ENCODE assay signal across 9 mouse cellular contexts in genomic region chr10:58238984-58239740, GRCm38 (mm10). TPM values are rescaled to one million over a fixed set of nuclear protein-coding genes. Genes with fewer than 3 reads are reported as not detected.
DNase-seq lines count a peak whose midpoint lies in the region; ATAC-seq lines count a peak whose summit lies in the region.
"Not testable (repeated sequence)": the region's sequence is repeated elsewhere in the genome, so short reads cannot be mapped to it uniquely, and the experiment has no call there.
"Had no signal": no experiment of that assay in that cellular context is flagged by ENCODE, and none has a peak within 500 bp of the region (broad histone marks: within the 10 kb centered on the region; RNA-seq: fewer than 3 reads in every experiment).

No protein-coding gene starts in this region.

- WGBS in embryonic facial prominence, embryonic 11.5 days = 81% methylated on average over 8 of the region's 8 CpGs
- WGBS in limb, embryonic 10.5 days = 82% methylated on average over 8 of the region's 8 CpGs
- 89% methylated on average over 7 of the region's 8 CpGs for WGBS in midbrain, embryonic 10.5 days

- H3K27ac ChIP-seq in embryonic facial prominence, embryonic 11.5 days (replicated peaks; ENCODE audit: low read depth, low read length); limb, embryonic 10.5 days; midbrain, embryonic 10.5 days (replicated peaks): not testable (repeated sequence)

- H3K9ac ChIP-seq in embryonic facial prominence, embryonic 11.5 days (replicated peaks; ENCODE audit: low read length) = not testable (repeated sequence)

- ATAC-seq in embryonic facial prominence, embryonic 11.5 days (replicated peaks; ENCODE audit: insufficient number of reproducible peaks, low FRiP score, low TSS enrichment, low read depth) = peak; percentile 88
- ATAC-seq in granulocyte monocyte progenitor cell, adult 5-6 weeks (replicated peaks; ENCODE audit: poor library complexity, severe bottlenecking) = peak; percentile 47

- H3K36me3 ChIP-seq in embryonic facial prominence, embryonic 11.5 days (replicated peaks; ENCODE audit: control insufficient read depth, insufficient read depth, low read depth, low read length); limb, embryonic 10.5 days; midbrain, embryonic 10.5 days: not testable (repeated sequence)

- DNase-seq in ZHBTc4 (ENCODE audit: low read depth, low spot score) = peak; percentile 38
- DNase-seq in embryonic facial prominence, embryonic 11.5 days (ENCODE audit: low spot score) = peak; percentile 13
- DNase-seq in induced T-regulatory cell, adult 2 months (ENCODE audit: low read depth) = peak; percentile 24
- DNase-seq in limb, embryonic 10.5 days (ENCODE audit: low spot score) = peak; percentile 62
- DNase-seq in midbrain, embryonic 10.5 days (ENCODE audit: low spot score) = peak; percentile 53
- DNase-seq in right cerebral cortex, postnatal 4 days = peak; percentile 32
- peak; percentile 74 for DNase-seq in urinary bladder, postnatal 25 days (ENCODE audit: low spot score)

- H3K4me2 ChIP-seq in embryonic facial prominence, embryonic 11.5 days (ENCODE audit: low read depth, low read length) = not testable (repeated sequence)

- not testable (repeated sequence) for H3K9me3 ChIP-seq in embryonic facial prominence, embryonic 11.5 days (replicated peaks; ENCODE audit: control insufficient read depth, low read length); limb, embryonic 10.5 days (replicated peaks)
- H3K9me3 ChIP-seq in midbrain, embryonic 10.5 days (replicated peaks) = peaks cover 37% of the 10 kb centered on the region

- H3K4me3 ChIP-seq in embryonic facial prominence, embryonic 11.5 days (ENCODE audit: low read depth, low read length); limb, embryonic 10.5 days; midbrain, embryonic 10.5 days: not testable (repeated sequence)

- not testable (repeated sequence) for H3K4me1 ChIP-seq in embryonic facial prominence, embryonic 11.5 days (ENCODE audit: control insufficient read depth, insufficient read depth, low read length); limb, embryonic 10.5 days; midbrain, embryonic 10.5 days

- not testable (repeated sequence) for H3K27me3 ChIP-seq in embryonic facial prominence, embryonic 11.5 days (ENCODE audit: control insufficient read depth, insufficient read depth, low read length); limb, embryonic 10.5 days (ENCODE audit: low read depth, poor library complexity, severe bottlenecking); midbrain, embryonic 10.5 days (ENCODE audit: low read depth, poor library complexity, severe bottlenecking)

RNA-seq across cellular contexts. Expression of gene Gm4981, which starts 2.7 kb away (rescaled TPM):
- polyA plus RNA-seq in embryonic facial prominence, embryonic 11.5 days (2014; fragmentation: Nextera tagmentation; extraction: Ambion mirVana) = not detected in 2 replicates
- not detected in 2 replicates for total RNA-seq in granulocyte monocyte progenitor cell, adult 5-6 weeks (2014; fragmentation: Nextera tagmentation)
- total RNA-seq in granulocyte monocyte progenitor cell, adult 5-6 weeks (2017) = not detected in 2 replicates
- not detected in 2 replicates for polyA plus RNA-seq in limb, embryonic 10.5 days (2016; fragmentation: Nextera tagmentation; extraction: Ambion mirVana)
- not detected in 2 replicates for polyA plus RNA-seq in midbrain, embryonic 10.5 days (2016; fragmentation: Nextera tagmentation; extraction: Ambion mirVana)
- polyA plus RNA-seq: gonadal fat pad, adult 2 months had no signal

RNA-seq across cellular contexts. Expression of gene Duxf3, which starts 6.7 kb away (rescaled TPM):
- not detected in 2 replicates for polyA plus RNA-seq in embryonic facial prominence, embryonic 11.5 days (2014; fragmentation: Nextera tagmentation; extraction: Ambion mirVana)
- total RNA-seq in granulocyte monocyte progenitor cell, adult 5-6 weeks (2014; fragmentation: Nextera tagmentation) = not detected in 2 replicates
- total RNA-seq in granulocyte monocyte progenitor cell, adult 5-6 weeks (2017) = not detected in 2 replicates
- polyA plus RNA-seq in limb, embryonic 10.5 days (2016; fragmentation: Nextera tagmentation; extraction: Ambion mirVana) = not detected in 2 replicates
- polyA plus RNA-seq in midbrain, embryonic 10.5 days (2016; fragmentation: Nextera tagmentation; extraction: Ambion mirVana) = not detected in 2 replicates
- polyA plus RNA-seq: gonadal fat pad, adult 2 months had no signal

RNA-seq across cellular contexts. Expression of gene AW822073, which starts 14.4 kb away (rescaled TPM):
- polyA plus RNA-seq in embryonic facial prominence, embryonic 11.5 days (2014; fragmentation: Nextera tagmentation; extraction: Ambion mirVana) = not detected in 2 replicates
- total RNA-seq in granulocyte monocyte progenitor cell, adult 5-6 weeks (2014; fragmentation: Nextera tagmentation) = 1.8 TPM in 1 of 2 replicates, not detected in the other
- not detected in 2 replicates for total RNA-seq in granulocyte monocyte progenitor cell, adult 5-6 weeks (2017)
- polyA plus RNA-seq in limb, embryonic 10.5 days (2016; fragmentation: Nextera tagmentation; extraction: Ambion mirVana) = not detected in 2 replicates
- not detected in 2 replicates for polyA plus RNA-seq in midbrain, embryonic 10.5 days (2016; fragmentation: Nextera tagmentation; extraction: Ambion mirVana)
- polyA plus RNA-seq: gonadal fat pad, adult 2 months had no signal

RNA-seq across cellular contexts. Expression of gene Gcc2, which starts 16.1 kb away (rescaled TPM):
- 45.9 and 47.2 TPM in 2 replicates for polyA plus RNA-seq in embryonic facial prominence, embryonic 11.5 days (2014; fragmentation: Nextera tagmentation; extraction: Ambion mirVana)
- total RNA-seq in granulocyte monocyte progenitor cell, adult 5-6 weeks (2014; fragmentation: Nextera tagmentation) = 34.0 and 49.8 TPM in 2 replicates
- 37.0 and 44.1 TPM in 2 replicates for total RNA-seq in granulocyte monocyte progenitor cell, adult 5-6 weeks (2017)
- polyA plus RNA-seq in limb, embryonic 10.5 days (2016; fragmentation: Nextera tagmentation; extraction: Ambion mirVana) = 45.4 and 61.4 TPM in 2 replicates
- polyA plus RNA-seq in midbrain, embryonic 10.5 days (2016; fragmentation: Nextera tagmentation; extraction: Ambion mirVana) = 40.1 and 49.2 TPM in 2 replicates

Comparison
In these comparisons a context has a peak if more than half of its experiments do, and no peak if none do; other contexts are left out.
1. DNase-seq: peak in every context shown above with its lines; median percentile 74 in urinary bladder, postnatal 25 days; 62 in limb, embryonic 10.5 days; 53 in midbrain, embryonic 10.5 days; 38 in ZHBTc4; 32 in right cerebral cortex, postnatal 4 days; 24 in induced T-regulatory cell, adult 2 months; 13 in embryonic facial prominence, embryonic 11.5 days.